Mouse (Mus musculus): ENCODE data around the gene Olfr58. TPM values are rescaled to one million over a fixed set of nuclear protein-coding genes. Genes with fewer than 3 reads are reported as not detected.
"Not testable (repeated sequence)": the region's sequence is repeated elsewhere in the genome, so short reads cannot be mapped to it uniquely, and the experiment has no call there.

Olfr58 gene
- not detected in 2 replicates for polyA plus RNA-seq (2012)

- TF ChIP-seq GATA1 (IDR thresholded peaks at IDR 0.05; ENCODE audit: low read length): no peak
Measured at GRCm38 (mm10) chr9:19779983-19780382, at the start of gene Olfr58. Gene Olfr58 (plus strand): TSS chr9:19780283.

- TF ChIP-seq GATA1 (IDR thresholded peaks at IDR 0.05; ENCODE audit: low read length): no peak
Measured at GRCm38 (mm10) chr9:19769136-19769535, 10.9 kb upstream of the Olfr58 start.

- TF ChIP-seq GATA1 (IDR thresholded peaks at IDR 0.05; ENCODE audit: low read length): no peak
Measured at GRCm38 (mm10) chr9:19769701-19770100, 10.4 kb upstream of the Olfr58 start.

DNA sequence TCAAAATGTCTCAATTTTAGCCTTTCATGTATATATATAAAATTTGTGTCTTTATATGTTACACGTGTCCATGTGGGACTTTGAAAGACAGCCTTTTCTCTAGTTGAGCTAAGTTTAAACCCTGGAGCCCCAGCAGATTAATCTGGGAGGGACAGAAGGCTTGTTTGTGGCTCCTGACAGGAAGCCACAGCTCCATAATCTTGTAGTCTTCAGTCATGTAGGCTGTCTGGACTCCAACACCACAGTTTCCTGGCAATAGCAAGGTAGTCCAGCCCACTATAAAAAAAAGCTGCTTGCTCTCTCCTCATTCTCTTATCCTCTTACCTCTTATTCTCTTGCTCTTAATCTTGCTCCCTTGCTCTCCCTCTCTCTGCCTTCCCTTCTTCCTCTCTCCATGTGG is 22.9 kb downstream of the Olfr58 start:
- no peak for TF ChIP-seq GATA1 (IDR thresholded peaks at IDR 0.05; ENCODE audit: low read length)

DNA sequence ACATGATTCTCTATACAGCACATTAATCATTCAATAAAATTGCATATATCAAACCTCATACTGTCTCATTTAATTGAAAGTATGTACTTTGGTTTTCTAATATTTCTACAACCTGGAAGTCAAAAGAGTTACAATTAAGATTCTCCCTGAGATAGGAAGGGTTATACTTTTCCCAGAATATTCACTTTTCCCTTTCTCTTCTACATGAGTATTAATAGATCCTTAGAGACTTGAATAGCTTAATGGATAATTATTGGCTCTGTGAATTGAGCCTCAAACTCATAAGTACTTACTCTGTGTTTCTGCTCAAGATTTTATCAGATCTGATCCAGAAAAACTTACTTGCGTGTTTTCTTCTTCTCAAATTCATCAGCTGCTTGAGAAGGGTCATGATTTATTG is 24.5 kb downstream of the Olfr58 start, which contains the start of gene Olfr859:
Olfr859 (plus strand) TSS at position 301 of the 400 bp plus-strand sequence.
- TF ChIP-seq GATA1 (IDR thresholded peaks at IDR 0.05; ENCODE audit: low read length): not testable (repeated sequence)

Other genes with a start within 250 kb of the Olfr58 start
- not detected in 2 replicates for gene Olfr853, start 239.2 kb upstream of the Olfr58 start, polyA plus RNA-seq (2012)
- gene Olfr854, start 212.9 kb upstream of the Olfr58 start, polyA plus RNA-seq (2012): not detected in 2 replicates
- not detected in 2 replicates for gene Olfr855, start 197.7 kb upstream of the Olfr58 start, polyA plus RNA-seq (2012)
- 0.52 and 0.69 TPM in 2 replicates for gene Zfp317, start 158.2 kb upstream of the Olfr58 start, polyA plus RNA-seq (2012)
- gene Olfr857, start 70.8 kb upstream of the Olfr58 start, polyA plus RNA-seq (2012): not detected in 2 replicates
- gene Olfr859, start 24.6 kb downstream of the Olfr58 start, polyA plus RNA-seq (2012): not detected in 2 replicates
- gene Olfr860, start 69.5 kb downstream of the Olfr58 start, polyA plus RNA-seq (2012): not detected in 2 replicates
- gene Olfr862, start 107.7 kb downstream of the Olfr58 start, polyA plus RNA-seq (2012): not detected in 2 replicates
- not detected in 2 replicates for gene Olfr77, start 136.6 kb downstream of the Olfr58 start, polyA plus RNA-seq (2012)
- gene Olfr866, start 247.8 kb downstream of the Olfr58 start, polyA plus RNA-seq (2012): not detected in 2 replicates

Measured in G1E-ER4 (cell line).